In genomic region chr5:31012737-31013136, GRCm38 (mm10) we compare ENCODE assay signal across 30 mouse cellular contexts. TPM values are rescaled to one million over a fixed set of nuclear protein-coding genes. Genes with fewer than 3 reads are reported as not detected.
DNase-seq lines count a peak whose midpoint lies in the region; ATAC-seq and TF ChIP-seq lines count a peak whose summit lies in the region.
"Had no signal": no experiment of that assay in that cellular context is flagged by ENCODE, and none has a peak within 500 bp of the region (broad histone marks: within the 10 kb centered on the region; RNA-seq: fewer than 3 reads in every experiment).

No protein-coding gene starts in this region.

- peak; percentile 51 for DNase-seq in CH12.LX (ENCODE audit: extremely low read depth)
- DNase-seq in thymus, postnatal 0 days (ENCODE audit: low spot score) = peak; percentile 79
- DNase-seq in thymus, postnatal 4 days = peak; percentile 63
- DNase-seq in yolk sac, embryonic 10.5 days (ENCODE audit: low spot score) = no peak
- DNase-seq in gastrocnemius, postnatal 10 days = no peak
- DNase-seq in frontal cortex, adult 2 months (ENCODE audit: extremely low spot score in 1 of 2, low spot score in 1 of 2) = no peak
- DNase-seq: adrenal gland, adult 2 months; B cell, adult 2 months; cerebellum, adult 8-10 months; cerebellum, postnatal 36 days; gastrocnemius, postnatal 25 days; heart, adult 18-20 months; heart, postnatal 36 days; layer of hippocampus, adult 9-11 months; lung, postnatal 36 days had no signal

- H3K4me3 ChIP-seq in CH12.LX (replicated peaks in 1 of 3; ENCODE audit: low read depth in 2 of 3, low read length in 2 of 3, poor library complexity in 1 of 3) = no peak overlapping the region
- H3K4me3 ChIP-seq: forebrain, embryonic 13.5 days; hindbrain, embryonic 12.5 days; limb, embryonic 13.5 days; lung, embryonic 15.5 days; neural tube, embryonic 13.5 days; stomach, embryonic 15.5 days had no signal

- TF ChIP-seq RAD21 in CH12.LX (IDR thresholded peaks at IDR 0.05; ENCODE audit: low read depth, low read length) = no peak

- no peaks in the 10 kb centered on the region for H3K9me3 ChIP-seq in CH12.LX (replicated peaks; ENCODE audit: low read length)
- H3K9me3 ChIP-seq: forebrain, embryonic 13.5 days; hindbrain, embryonic 12.5 days; limb, embryonic 13.5 days; lung, embryonic 15.5 days; neural tube, embryonic 13.5 days; stomach, embryonic 15.5 days had no signal

- dilution Hi-C loops in CH12.LX (cut with MboI; ENCODE audit: extremely low pct_ligation_motif_present, extremely low pct_unique_long_range_greater_than_20kb, low sequenced_read_pairs) = no loop called here

- no peak overlapping the region for H3K4me2 ChIP-seq in CH12.LX (ENCODE audit: insufficient read depth, low read depth, poor library complexity, severe bottlenecking)
- H3K4me2 ChIP-seq: forebrain, embryonic 13.5 days; heart, embryonic 11.5 days; hindbrain, embryonic 12.5 days; limb, embryonic 13.5 days; liver, embryonic 11.5 days; lung, embryonic 15.5 days; midbrain, embryonic 11.5 days; neural tube, embryonic 13.5 days; stomach, embryonic 15.5 days had no signal

- in situ Hi-C loops in CH12.LX (cut with MboI; ENCODE audit: low pct_ligation_motif_present, low pct_unique_long_range_greater_than_20kb, low sequenced_read_pairs) = no loop called here

- peaks cover 4 to 19% of the 10 kb centered on the region in 2 experiments; a peak in 3 of 4 replicates for H3K4me1 ChIP-seq in CH12.LX (ENCODE audit: control insufficient read depth in 1 of 2, insufficient read depth in 2 of 2)
- H3K4me1 ChIP-seq: forebrain, embryonic 13.5 days; hindbrain, embryonic 12.5 days; limb, embryonic 13.5 days; lung, embryonic 15.5 days; neural tube, embryonic 13.5 days; stomach, embryonic 15.5 days had no signal

- no peak for TF ChIP-seq CTCF in CH12.LX (conservative IDR thresholded peaks at IDR 0.05 in 1 of 2, IDR thresholded peaks at IDR 0.05 in 1 of 2; ENCODE audit: low read depth in 2 of 2, low read length in 2 of 2)

- no peaks in the 10 kb centered on the region for H3K36me3 ChIP-seq in CH12.LX (replicated peaks in 1 of 2; ENCODE audit: control insufficient read depth in 1 of 2, insufficient read depth in 1 of 2, low read length in 1 of 2)
- H3K36me3 ChIP-seq: hindbrain, embryonic 12.5 days; limb, embryonic 13.5 days; lung, embryonic 15.5 days; neural tube, embryonic 13.5 days; stomach, embryonic 15.5 days had no signal

- no peaks in the 10 kb centered on the region for H3K79me2 ChIP-seq in CH12.LX (replicated peaks; ENCODE audit: control insufficient read depth, extremely low read depth, insufficient read depth, poor library complexity, severe bottlenecking)

- H3K9ac ChIP-seq in CH12.LX (ENCODE audit: insufficient read depth, low read depth) = no peak overlapping the region
- H3K9ac ChIP-seq: forebrain, embryonic 13.5 days; hindbrain, embryonic 12.5 days; limb, embryonic 13.5 days; lung, embryonic 15.5 days; neural tube, embryonic 13.5 days; stomach, embryonic 15.5 days had no signal

- peak; percentile 97 for ATAC-seq in inflammation-experienced regulatory T-cells, adult 6 months
- ATAC-seq: forebrain, embryonic 13.5 days; hindbrain, postnatal 0 days; intestine, postnatal 0 days; midbrain, embryonic 16.5 days had no signal

- TF ChIP-seq EP300 in CH12.LX (IDR thresholded peaks at IDR 0.05; ENCODE audit: low read length) = peak; percentile 38; the same call in 1 of the 2 replicates

- no peaks in the 10 kb centered on the region for H3K27me3 ChIP-seq in CH12.LX (replicated peaks)
- H3K27me3 ChIP-seq: forebrain, embryonic 13.5 days; hindbrain, embryonic 12.5 days; limb, embryonic 13.5 days; lung, embryonic 15.5 days; neural tube, embryonic 13.5 days; stomach, embryonic 15.5 days had no signal

- no peak overlapping the region for H3K27ac ChIP-seq in CH12.LX (ENCODE audit: insufficient read depth, low read depth)
- H3K27ac ChIP-seq: forebrain, embryonic 13.5 days; hindbrain, embryonic 12.5 days; hindbrain, postnatal 0 days; limb, embryonic 13.5 days; lung, embryonic 15.5 days; neural tube, embryonic 13.5 days; stomach, embryonic 15.5 days had no signal

- no peak for TF ChIP-seq POLR2A in CH12.LX (IDR thresholded peaks at IDR 0.05; ENCODE audit: low read depth, low read length)

TF ChIP-seq in CH12.LX, 34 proteins besides CTCF, POLR2A, EP300 and RAD21:
- TF ChIP-seq MYC (IDR thresholded peaks at IDR 0.05; ENCODE audit: low read depth, low read length) = 0 out of 2 replicates have a peak, but pooled peaks have one; percentile 44
- TF ChIP-seq IRF4 (IDR thresholded peaks at IDR 0.05; ENCODE audit: low read depth, low read length) = peak; percentile 77
- 0 out of 2 replicates have a peak, but pooled peaks have one; percentile 12 for TF ChIP-seq JUN (IDR thresholded peaks at IDR 0.05; ENCODE audit: insufficient read depth, low read depth, low read length)
- TF ChIP-seq ZMIZ1 (IDR thresholded peaks at IDR 0.05; ENCODE audit: low read depth, low read length) = no peak
- peak; percentile 52; the same call in 1 of the 2 replicates for TF ChIP-seq JUND (conservative IDR thresholded peaks at IDR 0.05; ENCODE audit: low read depth, low read length)
- TF ChIP-seq KAT2A (IDR thresholded peaks at IDR 0.05; ENCODE audit: insufficient replicate concordance, low read length) = 0 out of 2 replicates have a peak, but pooled peaks have one; percentile 18
- TF ChIP-seq E2F4 (IDR thresholded peaks at IDR 0.05; ENCODE audit: insufficient replicate concordance, low read depth, low read length) = no peak
- TF ChIP-seq MAX (IDR thresholded peaks at IDR 0.05; ENCODE audit: low read length) = 0 out of 2 replicates have a peak, but pooled peaks have one; percentile 28
- TF ChIP-seq CHD2 (IDR thresholded peaks at IDR 0.05; ENCODE audit: low read length) = peak; percentile 66; the same call in 1 of the 2 replicates
- TF ChIP-seq SIN3A (IDR thresholded peaks at IDR 0.05; ENCODE audit: low read length) = no peak
- 0 out of 2 replicates have a peak, but pooled peaks have one; percentile 25 for TF ChIP-seq ELF1 (IDR thresholded peaks at IDR 0.05; ENCODE audit: low read depth, low read length)
- TF ChIP-seq TBP (conservative IDR thresholded peaks at IDR 0.05; ENCODE audit: low read depth, low read length) = 0 out of 2 replicates have a peak, but pooled peaks have one; percentile 15
TF ChIP-seq in CH12.LX: peak in this region for 9.

RNA-seq across cellular contexts. Expression of gene Atraid, which starts 35.4 kb away (rescaled TPM):
- total RNA-seq in CH12.LX (2012; rRNA removed) (48.8 and 58.0 TPM in 2 replicates), CH12.LX (2014; rRNA removed) (88.7 TPM in 2 replicates)
- polyA plus RNA-seq in CH12.LX (2012; ENCODE audit: insufficient read length, low read depth) = 52.7 and 60.1 TPM in 2 replicates
- polyA plus RNA-seq in inflammation-experienced regulatory T-cells, adult 6 months (2017; shearing (Covaris generic)) = 10 to 100 TPM; 61.6 to 98.6 (median 81.7) TPM
- 123 and 132 TPM in 2 replicates for polyA plus RNA-seq in thymus, postnatal 0 days (2015; fragmentation: Nextera tagmentation; extraction: Ambion mirVana)
- total RNA-seq in gastrocnemius, postnatal 10 days (2021) = 10 to 100 TPM; 67.8 to 75.2 TPM
- polyA plus RNA-seq in frontal cortex, adult 2 months (2012; rRNA removed) = 175 TPM in 2 replicates

RNA-seq across cellular contexts. Expression of gene Slc5a6, which starts 36.0 kb away (rescaled TPM):
- total RNA-seq in CH12.LX (2012; rRNA removed) (10.9 and 15.4 TPM in 2 replicates), CH12.LX (2014; rRNA removed) (8.9 and 9.0 TPM in 2 replicates)
- polyA plus RNA-seq in CH12.LX (2012; ENCODE audit: insufficient read length, low read depth) = 17.1 and 18.6 TPM in 2 replicates
- 1 to 10 TPM; 4.9 to 7.0 (median 4.9) TPM for polyA plus RNA-seq in inflammation-experienced regulatory T-cells, adult 6 months (2017; shearing (Covaris generic))
- polyA plus RNA-seq in thymus, postnatal 0 days (2015; fragmentation: Nextera tagmentation; extraction: Ambion mirVana) = 7.0 and 8.7 TPM in 2 replicates
- total RNA-seq in gastrocnemius, postnatal 10 days (2021) = 1 to 10 TPM; 2.9 to 3.5 TPM
- polyA plus RNA-seq in frontal cortex, adult 2 months (2012; rRNA removed) = 33.1 and 35.2 TPM in 2 replicates

RNA-seq across cellular contexts. Expression of gene Cad, which starts 41.8 kb away (rescaled TPM):
- total RNA-seq in CH12.LX (2012; rRNA removed) = 106 and 135 TPM in 2 replicates
- total RNA-seq in CH12.LX (2014; rRNA removed) = 43.1 and 44.3 TPM in 2 replicates
- 108 and 123 TPM in 2 replicates for polyA plus RNA-seq in CH12.LX (2012; ENCODE audit: insufficient read length, low read depth)
- 10 to 100 TPM in 1 of 3 experiments, 1 to 10 TPM in 2; 5.4 to 11.8 (median 7.8) TPM for polyA plus RNA-seq in inflammation-experienced regulatory T-cells, adult 6 months (2017; shearing (Covaris generic))
- polyA plus RNA-seq in thymus, postnatal 0 days (2015; fragmentation: Nextera tagmentation; extraction: Ambion mirVana) = 15.3 and 16.8 TPM in 2 replicates
- 10 to 100 TPM; 20.0 to 29.6 TPM for total RNA-seq in gastrocnemius, postnatal 10 days (2021)
- 14.8 and 18.0 TPM in 2 replicates for polyA plus RNA-seq in frontal cortex, adult 2 months (2012; rRNA removed)

RNA-seq across cellular contexts. Expression of gene Tcf23, which starts 44.3 kb away (rescaled TPM):
- total RNA-seq in CH12.LX (2012; rRNA removed) = not detected in 2 replicates
- total RNA-seq in CH12.LX (2014; rRNA removed) = not detected in 2 replicates
- not detected in 2 replicates for polyA plus RNA-seq in CH12.LX (2012; ENCODE audit: insufficient read length, low read depth)
- polyA plus RNA-seq in inflammation-experienced regulatory T-cells, adult 6 months (2017; shearing (Covaris generic)) = not detected
- 0.03 and 0.04 TPM in 2 replicates for polyA plus RNA-seq in thymus, postnatal 0 days (2015; fragmentation: Nextera tagmentation; extraction: Ambion mirVana)
- under 1 TPM; 0.09 to 0.28 TPM for total RNA-seq in gastrocnemius, postnatal 10 days (2021)
- polyA plus RNA-seq in frontal cortex, adult 2 months (2012; rRNA removed) = 0.20 and 0.21 TPM in 2 replicates
- total RNA-seq: hindbrain, postnatal 0 days; megakaryocyte, adult 5-6 weeks had no signal
- polyA plus RNA-seq: embryonic facial prominence, embryonic 11.5 days; forebrain, embryonic 13.5 days; hindbrain, embryonic 12.5 days; limb, embryonic 13.5 days; midbrain, embryonic 11.5 days; midbrain, embryonic 16.5 days; neural tube, embryonic 13.5 days had no signal

RNA-seq across cellular contexts. Expression of gene Preb, which starts 52.6 kb away (rescaled TPM):
- total RNA-seq in CH12.LX (2012; rRNA removed) = 96.5 and 99.8 TPM in 2 replicates
- total RNA-seq in CH12.LX (2014; rRNA removed) = 70.9 and 87.3 TPM in 2 replicates
- 143 and 145 TPM in 2 replicates for polyA plus RNA-seq in CH12.LX (2012; ENCODE audit: insufficient read length, low read depth)
- 10 to 100 TPM; 56.7 to 79.6 (median 69.0) TPM for polyA plus RNA-seq in inflammation-experienced regulatory T-cells, adult 6 months (2017; shearing (Covaris generic))
- polyA plus RNA-seq in thymus, postnatal 0 days (2015; fragmentation: Nextera tagmentation; extraction: Ambion mirVana) = 141 and 156 TPM in 2 replicates
- 10 to 100 TPM; 76.8 to 83.0 TPM for total RNA-seq in gastrocnemius, postnatal 10 days (2021)
- 192 and 208 TPM in 2 replicates for polyA plus RNA-seq in frontal cortex, adult 2 months (2012; rRNA removed)

Comparison
In these comparisons a context has a peak if more than half of its experiments do, and no peak if none do; other contexts are left out.
1. DNase-seq: peak in CH12.LX (single experiment), thymus, postnatal 0 days (single experiment) and thymus, postnatal 4 days (single experiment); none in yolk sac, embryonic 10.5 days (single experiment), gastrocnemius, postnatal 10 days (single experiment) and frontal cortex, adult 2 months (0 of 2).